Mouse (Mus musculus) heart, postnatal 25 days (tissue): ENCODE data around the gene Dnase2a. TPM values are rescaled to one million over a fixed set of nuclear protein-coding genes. Genes with fewer than 3 reads are reported as not detected.
A peak's percentile ranks its signal among the peaks of the same experiment; 100 is the strongest.
"Not testable (repeated sequence)": the region's sequence is repeated elsewhere in the genome, so short reads cannot be mapped to it uniquely, and the experiment has no call there.

ENCODE experiments used
- DNase-seq: peaks from one replicate; pipeline ENCODE4 v3.0.0; 2022; ENCODE audit warnings: low spot score
- intact Hi-C: fragments of 180-260 bp; cut with DNase I; formaldehyde crosslinking; loops from one replicate; pipeline ENCODE4 v1.15.1; 2025
- total RNA-seq, 2 experiments: library from RNA; stranded (reverse); gene quantifications; 2 replicates each; pipeline ENCODE4 v1.2.3; 2021

The Dnase2a gene
- total RNA-seq, 2 experiments from 2014 or later, result 7.7 to 7.9 TPM

DNA sequence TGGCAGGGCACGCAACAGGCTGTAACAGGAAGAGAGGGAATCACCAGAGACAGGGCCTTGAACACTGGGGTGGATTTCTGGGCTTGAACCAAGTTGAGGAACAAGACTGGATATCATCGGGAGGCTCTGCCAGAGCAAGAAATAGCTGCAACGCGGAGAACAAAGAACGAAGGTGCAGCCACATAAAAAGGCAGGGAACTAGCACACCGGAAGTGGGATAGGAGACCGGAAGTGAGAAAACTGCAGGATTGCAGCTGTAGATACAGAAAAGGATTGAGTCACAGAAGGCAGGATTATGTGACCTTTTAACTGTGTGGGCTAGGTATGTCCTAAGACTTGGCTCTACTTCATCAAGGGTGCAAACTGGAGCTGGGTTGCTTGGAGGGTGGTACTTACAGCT lies 4.0 kb upstream of the Dnase2a start:
- DNase-seq, result no peak
- intact Hi-C loops, result no loop called here

DNA sequence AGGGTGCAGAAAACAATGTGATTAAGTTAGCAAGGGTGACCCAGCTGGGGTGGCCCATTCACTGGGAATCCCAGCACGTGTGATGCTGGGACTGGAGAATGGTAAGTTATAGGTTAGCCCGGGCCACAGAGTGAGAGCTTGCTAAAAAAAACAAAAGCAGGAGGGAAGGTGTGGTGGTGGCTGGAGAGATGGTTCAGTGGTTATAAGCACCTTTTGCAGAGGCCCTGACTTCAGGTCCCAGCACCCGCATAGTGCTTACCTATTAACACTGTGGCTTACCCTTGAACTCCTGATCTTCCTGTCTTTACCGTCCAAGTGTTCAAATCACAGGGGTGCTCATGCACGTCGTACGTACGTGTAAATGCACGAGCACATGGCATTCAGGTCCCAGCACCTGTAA lies 1.3 kb upstream of the Dnase2a start:
- DNase-seq, result no peak
- intact Hi-C loops, result no loop called here

DNA sequence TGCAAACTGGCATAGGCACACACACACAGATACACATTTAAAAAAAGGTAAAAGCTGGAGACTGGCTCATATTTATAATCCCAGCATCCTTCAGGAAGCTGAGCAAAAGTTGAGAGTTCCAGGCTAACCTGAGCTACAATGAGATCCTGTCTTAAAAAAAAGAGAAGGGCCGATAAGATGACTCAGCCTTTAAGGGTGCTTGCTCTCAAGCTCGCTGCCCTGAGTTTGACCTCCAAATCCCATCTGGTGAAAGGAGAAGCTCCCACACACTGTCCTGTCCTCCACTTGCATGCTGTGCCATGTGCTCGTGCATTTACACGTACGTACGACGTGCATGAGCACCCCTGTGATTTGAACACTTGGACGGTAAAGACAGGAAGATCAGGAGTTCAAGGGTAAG lies 867 bp upstream of the Dnase2a start:
- DNase-seq, result no peak
- intact Hi-C loops, result no loop called here

DNA sequence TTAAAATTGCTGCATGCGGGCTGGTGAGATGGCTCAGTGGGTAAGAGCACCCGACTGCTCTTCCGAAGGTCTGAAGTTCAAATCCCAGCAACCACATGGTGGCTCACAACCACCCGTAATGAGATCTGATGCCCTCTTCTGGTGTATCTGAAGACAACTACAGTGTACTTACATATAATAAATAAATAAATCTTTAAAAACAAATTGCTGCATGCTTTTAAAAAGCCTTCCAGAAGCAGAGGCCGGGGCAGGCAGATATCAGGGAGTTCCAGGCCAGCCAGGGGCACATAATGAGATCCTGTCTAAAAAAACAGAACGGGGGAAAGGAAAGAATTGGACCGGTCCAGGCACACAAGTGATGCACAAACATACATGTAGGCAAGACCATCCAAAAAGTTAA lies 381 bp upstream of the Dnase2a start:
- DNase-seq, intact Hi-C loops: not testable (repeated sequence)

DNA sequence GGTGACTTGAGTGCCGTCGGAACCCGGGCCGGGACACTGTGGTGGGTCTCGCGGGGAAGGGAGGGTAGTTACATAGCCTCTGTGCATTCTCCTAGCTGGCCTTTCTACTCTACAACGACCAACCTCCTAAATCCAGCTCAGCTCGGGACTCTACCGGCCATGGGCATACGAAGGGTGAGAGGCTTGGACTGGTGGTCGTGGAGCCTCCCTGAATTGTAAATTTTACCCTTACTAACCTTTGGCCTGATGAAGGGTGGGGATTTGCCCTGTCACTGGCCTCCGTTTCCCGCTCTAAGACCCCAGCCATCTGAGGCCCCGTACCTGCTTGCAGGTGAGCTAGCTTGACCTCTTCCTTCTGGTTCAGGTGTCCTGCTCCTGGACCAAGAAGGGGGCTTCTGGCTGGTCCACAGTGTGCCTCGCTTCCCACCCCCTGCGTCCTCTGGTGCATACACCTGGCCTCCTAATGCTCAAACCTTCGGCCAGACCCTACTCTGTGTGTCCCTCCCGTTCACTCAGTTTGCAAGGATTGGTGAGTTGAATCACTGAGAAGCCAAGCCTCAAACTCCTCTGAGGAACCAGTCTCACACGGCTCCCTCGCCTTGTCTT lies 905 bp downstream of the Dnase2a start:
- no peak for DNase-seq
- intact Hi-C loops, result no loop called here

DNA sequence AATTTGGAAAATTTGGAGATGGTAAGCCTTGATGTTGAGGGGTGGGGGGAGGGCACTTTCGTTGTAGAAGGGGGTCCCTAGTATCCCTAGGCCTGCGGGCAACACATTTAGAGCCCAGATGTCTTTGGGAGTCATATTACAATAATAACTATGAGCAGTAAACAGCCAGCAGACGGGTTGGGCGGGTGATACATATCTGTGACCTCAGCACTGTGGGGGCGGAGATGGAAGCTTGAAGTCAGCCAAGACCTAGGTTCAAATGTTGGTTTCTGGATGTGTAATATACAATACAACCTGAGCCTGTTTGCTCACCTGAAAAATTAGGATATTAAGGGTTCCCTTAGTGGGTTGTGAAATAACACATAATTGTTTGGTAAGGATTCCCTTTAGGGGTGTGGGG lies 1.6 kb downstream of the Dnase2a start:
- DNase-seq, result no peak
- intact Hi-C loops, result loop anchor here (5.0 kb wide), 1 partner anchor 82 kb away; the partner anchor contains the start of gene Hook2

DNA sequence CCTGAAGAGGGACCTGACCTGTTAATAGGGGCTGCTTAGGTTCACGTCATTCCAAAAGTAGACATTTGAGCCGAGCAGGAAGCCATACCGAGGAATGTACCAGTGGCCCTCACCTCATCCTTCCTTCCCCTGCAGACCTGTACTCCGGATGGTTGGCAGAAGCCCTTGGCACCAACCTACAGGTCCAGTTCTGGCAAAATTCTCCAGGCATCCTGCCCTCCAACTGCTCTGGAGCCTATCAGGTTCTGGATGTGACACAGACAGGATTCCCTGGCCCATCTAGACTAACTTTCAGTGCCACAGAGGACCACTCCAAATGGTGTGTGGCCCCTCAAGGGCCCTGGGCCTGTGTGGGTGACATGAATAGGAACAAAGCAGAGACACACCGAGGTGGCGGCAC lies 2.2 kb downstream of the Dnase2a start:
- DNase-seq, result no peak

DNA sequence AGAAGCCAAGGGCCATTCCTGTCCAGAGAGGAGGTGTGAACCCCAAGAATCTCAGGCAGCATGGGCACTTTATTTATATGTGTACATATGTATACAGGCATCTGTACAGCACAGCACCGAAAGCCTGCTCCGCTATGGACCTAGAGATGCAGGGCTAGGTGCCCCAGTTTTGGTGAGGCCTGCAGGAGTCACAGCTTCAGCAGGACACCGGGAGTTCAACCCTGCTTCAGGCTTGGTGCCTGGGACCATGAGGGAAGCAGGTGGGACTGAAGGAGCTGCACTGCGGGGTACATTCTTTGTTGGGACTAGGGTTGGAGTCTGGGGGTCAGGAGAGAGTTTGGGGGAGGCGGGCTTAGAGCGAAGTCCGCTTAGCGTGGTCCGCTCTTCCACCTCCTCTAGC lies 3.5 kb downstream of the Dnase2a start:
- intact Hi-C loops, result loop anchor here (5.0 kb wide), 1 partner anchor 80 kb away; the partner anchor contains the start of gene Hook2

More for the DNA sequence above, 2.2 kb downstream of the Dnase2a start:
- intact Hi-C loops, result loop anchor here (5.0 kb wide), 1 partner anchor 82 kb away; the partner anchor contains the start of gene Hook2

DNA sequence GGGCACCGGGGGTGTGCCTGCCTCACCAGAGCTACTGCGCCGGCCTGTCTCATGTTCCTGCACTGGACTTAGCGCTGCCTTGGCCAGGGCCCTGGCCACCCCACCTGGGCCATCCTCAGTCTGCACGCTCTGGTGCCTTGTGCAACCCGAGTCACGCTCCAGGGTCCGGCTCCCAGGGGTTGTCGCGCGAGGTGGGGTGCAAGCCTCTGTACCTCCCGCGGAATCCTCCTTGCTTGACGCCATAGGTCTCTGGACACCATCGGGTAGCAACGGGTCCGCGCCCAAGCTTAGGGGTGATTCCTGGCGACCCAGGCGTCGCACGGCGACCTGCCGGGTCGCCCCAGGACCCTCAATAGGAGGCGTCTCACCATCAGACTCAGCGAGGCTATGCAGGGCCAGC lies 4.0 kb downstream of the Dnase2a start:
- intact Hi-C loops, result loop anchor here (5.0 kb wide), 1 partner anchor 80 kb away; the partner anchor contains the start of gene Hook2
- no peak for DNase-seq

More for the DNA sequence above, 3.5 kb downstream of the Dnase2a start:
- DNase-seq, result no peak

DNA sequence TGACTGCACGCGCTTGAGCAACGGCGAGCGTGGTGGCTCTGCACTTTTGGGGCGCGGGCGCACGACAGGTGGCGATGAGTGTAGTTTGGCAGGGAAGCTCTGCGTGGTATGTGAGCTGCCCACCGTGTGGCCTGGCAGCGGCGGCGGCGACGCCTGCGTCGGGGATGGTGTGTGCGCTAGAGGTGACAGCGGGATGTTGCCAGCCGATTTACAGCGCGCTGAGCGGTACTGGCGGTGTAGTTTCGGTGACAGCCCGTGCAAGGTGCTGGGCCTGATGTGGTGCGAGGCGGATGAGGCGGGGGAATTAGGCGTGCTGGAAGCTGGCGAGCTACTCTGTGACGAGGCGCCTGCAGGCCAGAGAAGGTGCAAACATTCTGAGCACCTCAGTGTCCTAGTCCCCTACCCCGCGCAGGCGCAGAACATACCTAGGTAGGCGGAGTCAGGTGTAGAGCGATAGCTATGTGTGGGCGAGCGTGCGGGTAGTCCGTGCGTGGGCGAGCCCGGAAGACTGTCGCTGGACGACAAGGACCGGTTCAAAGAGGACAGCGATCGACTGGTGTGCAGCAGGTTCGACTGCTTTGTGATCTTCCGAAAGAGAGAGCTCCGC lies 4.6 kb downstream of the Dnase2a start:
- intact Hi-C loops, result loop anchor here (5.0 kb wide), 1 partner anchor 79 kb away; the partner anchor contains the start of gene Hook2
- DNase-seq, result peak; percentile 33

DNA sequence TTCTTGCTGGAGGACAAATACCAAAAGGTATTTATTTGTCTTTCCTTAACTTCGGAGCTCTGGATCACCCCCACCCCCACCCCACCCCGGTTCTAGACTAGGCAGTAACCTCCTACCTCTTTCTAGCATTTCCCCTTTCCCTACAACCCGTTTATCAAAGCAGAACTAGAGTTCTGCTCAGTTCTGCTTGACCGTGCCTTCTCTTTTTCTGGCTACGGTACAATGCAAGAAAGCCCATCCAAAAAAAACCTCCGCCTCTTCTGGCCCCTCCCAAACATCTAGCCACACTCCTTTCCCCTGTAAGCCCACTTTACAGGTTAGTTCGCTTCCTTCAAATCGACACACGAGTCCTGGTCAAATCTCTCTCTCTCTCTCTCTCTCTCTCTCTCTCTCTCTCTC lies 5.1 kb downstream of the Dnase2a start:
- intact Hi-C loops, result loop anchor here (5.0 kb wide), 1 partner anchor 79 kb away; the partner anchor contains the start of gene Hook2
- no peak for DNase-seq

DNA sequence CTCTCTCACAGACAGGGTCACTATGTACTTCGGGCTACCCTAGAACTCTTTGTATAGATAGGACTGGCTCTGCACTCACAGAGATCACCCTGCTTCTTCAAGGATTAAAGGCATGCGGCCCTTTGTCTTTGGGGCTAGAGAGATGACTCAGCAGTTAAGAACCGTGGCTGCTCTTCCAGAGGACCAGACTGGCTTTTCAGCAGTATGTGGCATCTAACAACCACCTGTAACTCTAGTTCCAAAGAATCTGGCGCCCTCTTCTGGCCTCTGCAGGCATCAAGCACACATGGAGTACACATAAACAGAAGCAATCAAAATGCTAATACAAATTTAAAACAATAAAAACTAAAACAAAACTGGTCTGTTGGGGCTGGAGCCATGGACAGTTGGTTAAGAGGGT lies 5.6 kb downstream of the Dnase2a start:
- intact Hi-C loops, result loop anchor here (5.0 kb wide), 1 partner anchor 78 kb away; the partner anchor contains the start of gene Hook2
- DNase-seq, result no peak

DNA sequence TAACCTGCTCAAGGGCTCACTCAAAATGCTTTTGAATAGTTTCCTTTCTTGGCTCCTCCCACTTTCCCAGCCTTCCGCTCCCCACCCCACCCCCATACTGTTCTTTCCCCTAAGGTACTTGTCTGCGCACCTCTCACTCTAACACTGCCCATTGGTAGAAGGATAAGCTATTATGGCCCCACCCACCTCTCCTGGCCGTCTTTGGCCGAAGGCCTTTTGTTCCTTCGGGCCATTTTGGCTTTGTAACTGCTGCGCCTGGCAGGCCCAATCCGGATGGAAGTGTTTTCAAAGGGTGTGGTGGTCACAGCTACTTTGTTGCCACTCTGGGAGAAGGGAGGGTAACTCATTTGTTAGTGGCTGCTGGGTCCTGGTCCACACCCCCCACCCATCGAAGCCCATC lies 6.9 kb downstream of the Dnase2a start:
- intact Hi-C loops, result no loop called here
- no peak for DNase-seq

DNA sequence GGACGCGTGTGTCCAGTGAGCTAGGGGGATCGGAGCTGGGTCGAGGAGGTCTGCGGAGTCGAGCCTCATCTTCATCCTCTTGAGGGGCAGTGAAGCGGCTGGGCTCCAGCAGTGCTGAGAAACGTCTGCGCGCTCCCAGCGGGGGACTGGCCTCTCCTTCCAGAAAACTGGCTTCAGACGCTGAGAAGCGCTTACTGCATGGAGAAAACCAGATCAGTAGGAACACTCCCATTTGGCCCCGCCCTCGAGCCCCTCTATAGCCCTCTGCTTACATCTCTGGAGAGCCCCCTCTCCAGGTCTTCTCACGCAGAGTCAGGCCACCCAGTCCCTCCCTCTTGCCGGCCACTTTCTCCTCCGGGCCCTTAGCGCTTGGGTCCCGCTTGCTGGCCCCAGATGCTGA lies 9.4 kb downstream of the Dnase2a start:
- DNase-seq, result no peak
- intact Hi-C loops, result no loop called here

DNA sequence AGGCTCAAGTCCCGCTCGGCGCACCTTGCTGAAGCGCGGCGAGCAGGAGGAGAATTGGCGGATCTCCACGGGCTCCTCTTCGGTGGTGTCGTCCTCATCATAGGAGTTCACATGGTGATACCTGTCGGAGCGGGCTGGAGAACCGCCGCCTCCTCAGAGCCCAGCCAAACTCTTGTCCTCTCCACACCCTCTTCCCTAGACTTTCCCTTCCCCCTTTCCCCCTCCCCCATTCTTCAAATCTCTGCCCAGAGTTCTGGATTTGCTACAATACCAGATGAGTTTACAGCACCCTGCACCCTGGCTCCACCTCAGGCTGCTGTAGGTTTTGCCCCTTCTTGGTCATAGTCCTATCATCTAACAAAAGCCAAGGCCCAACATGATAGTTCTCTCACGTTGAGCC lies 10.3 kb downstream of the Dnase2a start:
- DNase-seq, result no peak
- intact Hi-C loops, result no loop called here

DNA sequence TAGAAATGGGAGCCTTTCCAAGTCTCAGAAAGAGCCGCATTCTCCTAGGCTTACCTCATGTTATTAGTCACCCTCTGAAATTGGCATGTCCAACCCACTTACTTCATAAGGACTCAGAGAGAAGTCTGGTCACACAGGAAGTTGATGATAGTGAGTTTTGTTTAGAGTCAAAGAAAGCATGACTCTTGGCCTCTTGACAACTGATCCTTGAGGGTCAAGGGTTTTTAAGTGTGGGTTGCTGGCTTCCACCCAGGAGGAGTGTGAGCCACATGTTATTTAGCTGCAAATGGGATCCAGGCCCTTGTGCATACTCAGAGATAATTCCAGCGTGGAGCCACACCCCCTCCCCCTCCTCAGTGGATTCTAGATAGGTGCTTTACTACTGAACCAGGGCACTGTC lies 13.2 kb downstream of the Dnase2a start:
- intact Hi-C loops, result no loop called here
- no peak for DNase-seq

DNA sequence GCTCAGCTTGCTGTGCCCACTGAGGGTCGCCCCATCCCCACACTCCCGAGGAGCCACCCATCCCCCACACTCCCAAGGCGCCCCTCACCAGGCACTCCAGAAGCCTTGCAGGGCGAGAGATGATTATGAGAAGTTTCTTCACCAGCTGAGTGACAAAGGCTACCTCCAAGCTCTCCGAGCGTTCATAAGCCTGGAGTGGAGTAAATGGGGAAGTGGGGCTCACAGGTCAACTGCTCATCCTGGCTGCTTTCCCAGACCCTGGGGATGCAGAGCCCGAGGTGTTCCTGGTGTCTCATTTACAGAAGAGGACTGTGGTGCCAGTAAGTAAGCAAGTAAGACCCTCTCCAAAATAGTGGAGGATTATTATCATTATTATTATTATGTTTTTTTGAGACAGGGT lies 17.2 kb downstream of the Dnase2a start:
- intact Hi-C loops, result no loop called here
- DNase-seq, result no peak

DNA sequence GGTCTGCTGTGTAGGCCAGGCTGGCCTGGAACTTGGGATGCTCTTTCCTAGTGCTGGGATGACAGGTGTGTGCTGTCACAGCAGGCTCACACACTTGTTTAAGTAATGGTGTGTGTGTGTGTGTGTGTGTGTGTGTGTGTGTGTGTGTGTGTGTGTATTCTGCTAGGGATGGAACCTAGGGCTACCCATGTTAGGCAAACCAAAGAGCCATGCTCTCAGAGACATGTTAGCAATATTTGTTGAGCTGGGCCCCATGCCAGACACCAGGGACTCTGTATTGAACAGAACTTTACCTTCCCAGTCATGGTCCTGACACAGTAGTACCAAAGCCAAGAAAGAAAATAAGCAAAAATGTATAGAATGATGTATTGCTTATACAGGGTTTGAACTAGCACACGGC lies 19.2 kb downstream of the Dnase2a start:
- DNase-seq, result no peak
- intact Hi-C loops, result no loop called here

DNA sequence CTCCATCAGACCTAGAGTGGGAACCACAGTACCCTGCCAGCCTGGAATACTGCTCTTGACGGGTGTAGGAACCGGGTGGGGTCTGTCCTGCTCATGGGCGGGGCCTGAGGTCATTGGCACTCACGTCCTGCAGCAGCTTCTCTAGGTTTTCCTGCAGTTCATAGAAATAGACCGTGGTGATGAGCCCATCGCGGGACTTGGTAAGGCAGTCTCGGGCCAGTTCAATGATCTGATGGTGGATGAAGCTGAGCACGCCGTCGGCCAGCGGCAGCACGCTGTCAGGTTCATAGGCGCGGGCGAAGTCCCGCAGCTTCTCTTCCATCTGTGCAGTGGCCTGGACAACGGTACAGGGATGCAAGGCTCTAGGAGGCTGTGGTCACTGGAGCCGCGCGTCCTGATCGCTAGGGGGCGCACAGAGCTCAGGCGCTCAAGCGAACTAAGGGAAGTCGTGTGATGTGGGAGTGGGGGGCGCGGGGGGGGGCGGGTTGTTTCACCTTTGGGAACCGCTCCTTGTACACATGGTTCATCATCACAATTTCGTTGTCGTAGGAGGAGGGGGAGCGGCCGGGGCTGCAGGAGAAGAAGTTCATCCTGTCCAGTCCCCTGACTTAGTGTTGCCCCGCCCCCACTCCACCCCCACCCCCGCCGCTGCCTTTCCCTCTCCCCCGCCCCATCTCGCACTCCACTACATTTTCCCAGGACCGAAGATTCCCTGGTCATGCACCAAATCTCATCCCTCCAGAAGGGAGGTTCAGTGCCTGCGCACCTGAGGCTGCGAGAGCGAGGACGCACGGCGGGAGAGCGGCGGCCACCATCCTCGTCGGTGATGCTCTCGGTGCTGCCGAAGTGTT lies 20.3 kb downstream of the Dnase2a start:
- DNase-seq, result no peak
- intact Hi-C loops, result loop anchor here (2.0 kb wide), 1 partner anchor 68 kb away; no protein-coding TSS in a partner anchor

DNA sequence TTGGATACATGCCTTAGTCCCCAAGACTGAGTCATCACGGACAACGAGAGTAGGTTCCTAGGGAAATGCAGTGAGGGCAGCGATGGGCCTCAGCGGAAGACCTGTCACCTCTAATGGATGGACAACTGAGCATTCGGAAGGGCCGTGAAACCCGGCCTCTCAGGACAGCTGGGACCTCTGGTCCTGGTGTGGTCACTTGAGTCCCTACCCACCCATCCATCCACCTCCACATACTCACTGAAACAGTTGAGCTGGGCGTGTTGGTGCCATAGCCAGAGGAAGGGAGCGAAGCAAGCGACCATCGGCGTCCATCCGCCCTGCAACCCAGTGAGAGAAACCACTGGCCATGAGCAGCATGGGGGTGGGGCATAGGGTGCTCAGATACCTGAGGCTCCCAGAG lies 22.2 kb downstream of the Dnase2a start:
- intact Hi-C loops, result no loop called here

More for the DNA sequence above, 22.2 kb downstream of the Dnase2a start:
- no peak for DNase-seq
